ENCODE assay signal across 8 mouse cellular contexts in genomic region chr6:72677510-72678220, GRCm38 (mm10).
DNase-seq lines count a peak whose midpoint lies in the region; ATAC-seq lines count a peak whose summit lies in the region.

No protein-coding gene starts in this region.

- H3K9ac ChIP-seq in intestine, embryonic 16.5 days (ENCODE audit: low read depth, low read length) = peak overlapping the region; percentile 58
- peak overlapping the region; percentile 40; the same call in 1 of the 2 replicates for H3K9ac ChIP-seq in midbrain, embryonic 14.5 days (replicated peaks; ENCODE audit: low read length)

- DNase-seq in cerebellum, postnatal 10 days = peak; percentile 41 to 47
- peak; percentile 84 for DNase-seq in embryo, embryonic 9.5 days (ENCODE audit: extremely low spot score)
- DNase-seq in midbrain, embryonic 14.5 days = peak; percentile 85
- no peak for DNase-seq in layer of hippocampus, adult 8-10 months (ENCODE audit: low spot score in 2 of 2)
- DNase-seq in adrenal gland, postnatal 4 days (ENCODE audit: low spot score in 2 of 2) = no peak
- no peak for DNase-seq in left cerebral cortex, postnatal 25 days (ENCODE audit: low spot score in 2 of 2)

- H3K36me3 ChIP-seq in intestine, embryonic 16.5 days (ENCODE audit: control insufficient read depth, insufficient read depth, low read length) = no peaks in the 10 kb centered on the region
- H3K36me3 ChIP-seq in midbrain, embryonic 14.5 days (ENCODE audit: control insufficient read depth, insufficient read depth, low read length) = no peaks in the 10 kb centered on the region

- no peaks in the 10 kb centered on the region for H3K9me3 ChIP-seq in intestine, embryonic 16.5 days (ENCODE audit: control insufficient read depth, low read length)
- H3K9me3 ChIP-seq in midbrain, embryonic 14.5 days (ENCODE audit: control insufficient read depth, low read length) = no peaks in the 10 kb centered on the region

- no peaks in the 10 kb centered on the region for H3K27me3 ChIP-seq in intestine, embryonic 16.5 days (replicated peaks; ENCODE audit: control insufficient read depth, insufficient read depth, low read length)
- H3K27me3 ChIP-seq in midbrain, embryonic 14.5 days (ENCODE audit: control insufficient read depth, insufficient read depth, low read length) = no peaks in the 10 kb centered on the region

- peak overlapping the region; percentile 92 for H3K27ac ChIP-seq in intestine, embryonic 16.5 days (ENCODE audit: low read length)
- H3K27ac ChIP-seq in midbrain, embryonic 14.5 days (replicated peaks; ENCODE audit: low read depth, low read length) = peak overlapping the region; percentile 55; the same call in 1 of the 2 replicates

- H3K4me1 ChIP-seq in intestine, embryonic 16.5 days (ENCODE audit: control insufficient read depth, insufficient read depth, low read length) = peaks cover 45% of the 10 kb centered on the region
- H3K4me1 ChIP-seq in midbrain, embryonic 14.5 days (ENCODE audit: control insufficient read depth, insufficient read depth, low read length) = peaks cover 14% of the 10 kb centered on the region

- peak overlapping the region; percentile 42 for H3K4me3 ChIP-seq in intestine, embryonic 16.5 days (ENCODE audit: low read length)
- 0 out of 2 replicates have a peak overlapping the region, but pooled peaks have one; percentile 5 for H3K4me3 ChIP-seq in midbrain, embryonic 14.5 days (replicated peaks; ENCODE audit: low read depth, low read length)

- intact Hi-C loops in left cerebral cortex, postnatal 25 days (cut with DNase I) = no loop called here

- WGBS in intestine, embryonic 16.5 days = 21% methylated on average over 11 of the region's 11 CpGs
- 3% methylated on average over 11 of the region's 11 CpGs for WGBS in midbrain, embryonic 14.5 days

- no peak for ATAC-seq in cerebellum, adult (ENCODE audit: insufficient number of reproducible peaks, low FRiP score, low TSS enrichment)
- peak; percentile 87 for ATAC-seq in intestine, embryonic 16.5 days
- ATAC-seq in midbrain, embryonic 14.5 days (ENCODE audit: low FRiP score, low TSS enrichment) = peak; percentile 81

- peak overlapping the region; percentile 52 for H3K4me2 ChIP-seq in intestine, embryonic 16.5 days (ENCODE audit: low read depth, low read length)
- peak overlapping the region; percentile 46 for H3K4me2 ChIP-seq in midbrain, embryonic 14.5 days (ENCODE audit: low read length)

Comparison
In these comparisons a context has a peak if more than half of its experiments do, and no peak if none do; other contexts are left out.
1. DNase-seq: peak in cerebellum, postnatal 10 days (2 of 2), embryo, embryonic 9.5 days (single experiment) and midbrain, embryonic 14.5 days (single experiment); none in layer of hippocampus, adult 8-10 months (0 of 2), adrenal gland, postnatal 4 days (0 of 2) and left cerebral cortex, postnatal 25 days (0 of 2).